Mouse (Mus musculus) cortical plate, adult 2 months (tissue): ENCODE data around the gene Ubtf.
A peak's percentile ranks its signal among the peaks of the same experiment; 100 is the strongest.

Experiments
- CTCF ChIP-seq: fragments of 200-500 bp; IDR thresholded peaks from 2 replicates; pipeline ENCODE4 v1.5.1; 2011; ENCODE audit warnings: mild to moderate bottlenecking, control low read depth, low read length; ENCODE audit not compliant: insufficient read depth; ENCODE audit errors: extremely low read depth
- POLR2A ChIP-seq: fragments of 200-500 bp; IDR thresholded peaks from 2 replicates; pipeline ENCODE4 v1.6.1; 2011; ENCODE audit warnings: mild to moderate bottlenecking, low read length, control low read depth; ENCODE audit not compliant: insufficient read depth; ENCODE audit errors: extremely low read depth

GRCm38 (mm10) chr11:102299839-102300238 is 19.7 kb downstream of the Ubtf start:
- TF ChIP-seq CTCF = peak; percentile 48; the same call in 1 of the 2 replicates
- TF ChIP-seq POLR2A = no peak
